Mouse (Mus musculus): ENCODE results near the gene Cd300lf. TPM values are rescaled to one million over a fixed set of nuclear protein-coding genes. Genes with fewer than 3 reads are reported as not detected.

Cd300lf gene
- polyA plus RNA-seq, 1 experiment from 2014 or later = 0.28 TPM

DNA sequence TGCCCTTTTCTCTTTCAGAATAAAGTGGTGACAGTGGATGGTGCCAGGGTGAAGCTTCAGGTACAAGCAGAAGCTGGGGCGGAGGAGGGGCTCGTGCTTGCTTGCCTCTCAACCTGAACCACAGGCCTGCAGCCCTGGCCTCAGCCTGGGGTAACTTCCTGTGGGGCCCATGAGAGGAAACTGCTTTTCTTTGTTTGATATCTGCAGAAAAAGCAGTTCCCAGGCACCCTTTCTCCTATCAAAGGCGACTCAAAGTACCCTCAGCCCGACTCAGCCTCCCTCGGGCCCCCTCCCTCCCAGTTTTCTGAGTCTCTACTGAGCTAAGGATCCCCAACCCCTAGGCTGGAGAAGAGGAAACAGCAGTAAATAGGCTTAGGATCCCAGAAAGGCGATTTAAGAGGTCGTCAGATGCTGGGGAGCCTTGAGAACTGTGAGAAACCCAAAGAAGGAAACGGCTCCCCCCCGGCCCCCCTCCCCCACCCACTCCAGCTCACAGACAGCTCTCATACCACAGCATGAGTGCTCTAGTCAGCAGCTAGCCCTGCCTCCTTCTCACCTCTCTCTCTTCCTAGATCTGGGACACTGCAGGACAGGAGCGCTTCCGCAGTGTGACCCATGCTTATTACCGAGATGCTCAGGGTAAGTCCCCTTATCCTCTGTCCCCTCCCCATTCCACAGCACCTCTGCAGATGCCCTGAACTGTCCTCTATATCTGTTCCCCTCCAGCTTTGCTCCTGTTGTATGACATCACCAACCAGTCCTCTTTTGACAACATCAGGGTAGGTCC is 24.3 kb upstream of the Cd300lf start:
- no peak overlapping the region for H3K4me3 ChIP-seq (replicated peaks)
- H3K9ac ChIP-seq (replicated peaks) = no peak overlapping the region
- 35% methylated on average over 12 of the region's 12 CpGs for WGBS
- H3K27ac ChIP-seq = no peak overlapping the region
- H3K36me3 ChIP-seq = no peaks in the 10 kb centered on the region
- no peak overlapping the region for H3K4me2 ChIP-seq (replicated peaks)
- peaks cover 31% of the 10 kb centered on the region for H3K4me1 ChIP-seq (replicated peaks)
- H3K27me3 ChIP-seq = peaks cover 74% of the 10 kb centered on the region
- no peaks in the 10 kb centered on the region for H3K9me3 ChIP-seq
- no peak for ATAC-seq

DNA sequence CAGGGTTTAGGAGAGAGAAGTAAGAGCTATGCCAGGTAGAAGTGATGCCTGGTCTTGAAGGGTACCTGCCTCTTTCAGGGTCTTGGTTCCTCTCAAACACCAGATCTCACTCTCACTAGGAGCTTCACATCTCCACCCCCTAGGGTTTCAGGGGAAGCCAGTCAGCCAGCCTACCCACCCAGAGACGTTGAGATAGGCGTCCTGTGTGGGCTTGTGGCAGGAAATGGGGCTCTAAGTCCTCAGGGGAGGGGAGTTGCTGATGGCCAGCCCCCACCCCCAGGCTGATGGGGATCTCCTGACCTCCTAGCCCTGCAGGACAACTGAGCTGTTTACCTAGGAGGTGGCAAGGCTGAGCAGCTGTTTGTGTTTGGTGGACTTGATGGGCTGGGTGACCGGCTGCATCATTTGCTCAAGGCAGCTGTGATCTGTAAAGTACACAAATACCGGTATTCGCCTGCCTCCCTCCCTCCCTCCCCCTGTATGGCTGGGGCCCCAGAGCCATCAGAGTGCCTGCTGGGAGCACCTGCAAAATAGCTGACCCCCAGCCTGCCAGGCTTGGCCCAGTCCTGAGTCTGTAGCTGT is 21.4 kb upstream of the Cd300lf start:
- WGBS = 23% methylated on average over 5 of the region's 5 CpGs
- H3K4me3 ChIP-seq (replicated peaks) = no peak overlapping the region
- H3K4me2 ChIP-seq (replicated peaks) = no peak overlapping the region
- H3K36me3 ChIP-seq = no peaks in the 10 kb centered on the region
- H3K4me1 ChIP-seq (replicated peaks) = peaks cover 35% of the 10 kb centered on the region
- no peak overlapping the region for H3K9ac ChIP-seq (replicated peaks)
- H3K27me3 ChIP-seq = peaks cover 53% of the 10 kb centered on the region
- no peak overlapping the region for H3K27ac ChIP-seq
- ATAC-seq = no peak
- H3K9me3 ChIP-seq = no peaks in the 10 kb centered on the region

DNA sequence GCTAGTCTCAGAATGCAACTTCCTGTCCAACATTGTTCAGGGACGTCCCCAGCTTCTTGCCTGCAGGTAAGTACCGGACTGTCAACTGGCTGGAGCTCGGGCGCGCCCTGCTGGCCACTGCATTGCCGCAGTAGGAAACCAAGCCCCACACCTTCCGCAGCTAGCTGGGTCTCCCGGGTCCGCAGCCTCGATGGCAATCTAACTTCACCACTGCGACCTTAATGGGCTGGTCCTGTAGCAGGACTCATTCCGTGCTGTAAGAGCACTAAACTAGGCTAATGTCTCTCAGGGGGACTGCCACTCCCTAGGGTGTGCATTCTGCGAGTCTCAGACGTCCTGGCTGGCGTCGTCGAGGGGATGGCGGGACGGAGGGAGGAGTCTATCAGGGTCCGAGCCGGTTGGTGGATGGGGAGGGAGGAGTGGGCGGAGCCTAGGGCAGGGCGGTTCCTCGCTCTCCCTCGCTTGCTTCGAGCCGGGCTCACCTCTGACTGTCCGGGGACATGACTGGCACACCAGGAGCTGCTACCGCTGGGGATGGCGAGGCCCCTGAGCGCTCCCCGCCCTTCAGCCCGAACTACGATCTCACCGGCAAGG is 20.0 kb upstream of the Cd300lf start:
- ATAC-seq = peak; percentile 63
- Histone ChIP-seq H3K4me3 (replicated peaks) (peak overlapping the region; percentile 23), H3K9me3 (no peaks in the 10 kb centered on the region), H3K36me3 (no peaks in the 10 kb centered on the region), H3K4me2 (replicated peaks) (peak overlapping the region; percentile 42), H3K9ac (replicated peaks) (no peak overlapping the region), H3K27me3 (peaks cover 51% of the 10 kb centered on the region), H3K4me1 (replicated peaks) (peaks cover 35% of the 10 kb centered on the region), H3K27ac (no peak overlapping the region)
- WGBS = under 1% methylated on average over 34 of the region's 35 CpGs

DNA sequence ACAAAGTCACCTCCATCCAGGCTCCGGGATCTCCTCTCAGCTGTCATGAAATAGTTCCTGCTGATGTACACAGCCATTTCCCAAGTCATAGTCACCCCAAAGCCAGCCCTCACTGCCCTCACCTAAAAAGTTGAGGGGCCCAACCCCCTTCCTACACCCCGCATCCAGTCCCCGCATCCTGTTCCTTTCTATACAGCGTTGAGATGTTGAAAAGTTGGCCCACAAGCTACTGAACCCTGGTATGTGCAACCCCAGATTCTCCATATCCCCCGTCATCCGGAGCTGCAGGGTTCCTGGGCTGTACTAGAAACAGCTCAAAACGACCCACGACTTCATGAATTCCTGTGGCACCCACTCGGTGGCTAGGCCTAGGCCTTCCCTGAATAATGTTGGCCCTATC is 19.3 kb upstream of the Cd300lf start:
- no peaks in the 10 kb centered on the region for H3K9me3 ChIP-seq
- 83% methylated on average over 9 of the region's 9 CpGs for WGBS
- ATAC-seq = no peak
- H3K4me2 ChIP-seq (replicated peaks) = no peak overlapping the region
- no peak overlapping the region for H3K9ac ChIP-seq (replicated peaks)
- no peak overlapping the region for H3K27ac ChIP-seq
- H3K27me3 ChIP-seq = peaks cover 51% of the 10 kb centered on the region
- H3K36me3 ChIP-seq = no peaks in the 10 kb centered on the region
- H3K4me3 ChIP-seq (replicated peaks) = no peak overlapping the region
- H3K4me1 ChIP-seq (replicated peaks) = peaks cover 31% of the 10 kb centered on the region

DNA sequence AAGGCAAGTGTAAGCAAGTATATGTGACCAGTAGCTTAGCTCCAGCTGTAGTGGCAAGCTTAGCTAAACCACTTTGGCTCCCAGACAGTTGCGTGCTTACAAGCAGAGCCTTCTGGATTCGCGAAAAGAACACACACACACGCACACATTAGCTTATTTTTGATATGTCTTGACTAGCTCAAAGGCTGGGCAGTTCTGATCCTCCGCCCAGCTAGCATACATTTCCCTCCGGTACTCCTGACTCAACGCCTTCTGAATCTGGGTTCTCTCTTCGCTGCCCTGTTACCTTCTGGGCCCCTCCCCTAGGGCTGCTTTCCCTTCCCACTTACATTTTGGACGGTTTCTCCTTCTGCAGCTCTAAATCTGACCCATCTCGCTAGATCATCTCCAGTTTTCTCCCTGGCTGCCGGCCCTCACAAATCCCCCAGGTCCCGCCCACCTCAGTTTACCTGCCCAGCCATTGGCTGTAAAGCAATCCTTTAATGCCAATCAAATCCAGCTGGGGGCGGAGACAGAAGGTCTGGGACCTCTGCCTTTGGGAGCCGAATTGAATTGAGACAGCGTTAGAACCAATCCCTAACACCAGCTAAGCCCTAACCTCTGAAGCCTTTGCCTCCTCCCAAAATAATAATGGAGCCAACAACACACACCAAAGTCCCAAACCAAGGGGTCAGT is 18.1 kb upstream of the Cd300lf start:
- Histone ChIP-seq H3K27me3 (peaks cover 44% of the 10 kb centered on the region), H3K4me2 (replicated peaks) (peak overlapping the region; percentile 57), H3K4me3 (replicated peaks) (peak overlapping the region; percentile 39), H3K9me3 (no peaks in the 10 kb centered on the region), H3K27ac (peak overlapping the region; percentile 46; the same call in 1 of the 2 replicates), H3K4me1 (replicated peaks) (peaks cover 29% of the 10 kb centered on the region), H3K36me3 (no peaks in the 10 kb centered on the region), H3K9ac (replicated peaks) (peak overlapping the region; percentile 60)
- WGBS = 4% methylated on average over 15 of the region's 15 CpGs
- peak; percentile 80 for ATAC-seq

DNA sequence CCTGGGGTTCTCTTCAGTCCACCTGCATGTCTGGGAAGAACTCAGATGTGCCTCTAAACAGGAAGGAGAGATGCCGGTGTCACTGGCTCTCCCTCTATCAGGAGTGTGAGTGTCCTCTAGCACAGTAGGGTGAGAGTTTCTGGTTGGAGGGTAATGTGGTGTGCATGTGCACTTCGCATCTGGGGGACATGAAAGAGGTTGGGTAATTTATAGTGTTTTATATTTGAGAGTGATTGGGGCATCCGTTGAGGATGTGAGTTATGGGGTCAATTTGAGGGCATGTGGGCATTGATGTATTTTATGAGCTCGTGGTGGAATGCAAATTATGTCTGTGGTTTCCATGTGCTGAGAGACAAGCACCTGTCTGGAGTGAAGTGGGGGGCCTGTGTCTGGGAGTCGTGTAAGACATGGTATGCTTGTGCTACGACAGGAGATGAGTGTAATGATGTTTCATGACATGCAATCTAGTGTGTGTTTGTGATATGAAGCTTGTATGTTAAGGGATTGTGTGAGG is 17.0 kb upstream of the Cd300lf start:
- WGBS = 83% methylated on average over 6 of the region's 6 CpGs

DNA sequence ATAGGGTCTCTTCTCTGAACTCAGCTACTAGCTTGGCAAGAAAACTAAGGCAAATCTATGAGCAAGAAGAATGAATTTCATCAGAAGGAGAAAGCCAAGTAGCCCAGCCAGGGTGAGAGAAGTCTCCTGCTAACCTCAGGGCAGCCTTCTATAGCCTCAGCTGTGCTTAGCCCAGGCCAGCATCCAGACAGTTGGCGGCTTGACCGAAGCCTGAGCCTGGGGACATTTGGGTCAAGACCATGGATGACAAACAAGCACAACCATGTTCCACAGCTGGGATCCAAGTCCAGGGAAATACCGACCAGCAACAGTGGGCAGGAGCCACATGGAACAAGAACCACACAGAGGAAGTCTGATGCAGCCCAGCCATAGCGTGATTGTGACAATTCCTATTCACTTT is 14.0 kb upstream of the Cd300lf start:
- Histone ChIP-seq H3K9me3 (no peaks in the 10 kb centered on the region), H3K4me2 (replicated peaks) (no peak overlapping the region), H3K4me3 (replicated peaks) (no peak overlapping the region), H3K4me1 (replicated peaks) (peaks cover 15% of the 10 kb centered on the region), H3K36me3 (no peaks in the 10 kb centered on the region), H3K9ac (replicated peaks) (no peak overlapping the region), H3K27me3 (peaks cover 3% of the 10 kb centered on the region), H3K27ac (no peak overlapping the region)
- WGBS = 82% methylated on average over 4 of the region's 4 CpGs
- ATAC-seq = no peak

More for the DNA sequence above, 17.0 kb upstream of the Cd300lf start:
- peaks cover 33% of the 10 kb centered on the region for H3K27me3 ChIP-seq
- no peaks in the 10 kb centered on the region for H3K9me3 ChIP-seq
- H3K4me3 ChIP-seq (replicated peaks) = no peak overlapping the region
- ATAC-seq = no peak
- H3K36me3 ChIP-seq = no peaks in the 10 kb centered on the region
- peaks cover 29% of the 10 kb centered on the region for H3K4me1 ChIP-seq (replicated peaks)
- H3K27ac ChIP-seq = no peak overlapping the region
- H3K9ac ChIP-seq (replicated peaks) = no peak overlapping the region
- no peak overlapping the region for H3K4me2 ChIP-seq (replicated peaks)

DNA sequence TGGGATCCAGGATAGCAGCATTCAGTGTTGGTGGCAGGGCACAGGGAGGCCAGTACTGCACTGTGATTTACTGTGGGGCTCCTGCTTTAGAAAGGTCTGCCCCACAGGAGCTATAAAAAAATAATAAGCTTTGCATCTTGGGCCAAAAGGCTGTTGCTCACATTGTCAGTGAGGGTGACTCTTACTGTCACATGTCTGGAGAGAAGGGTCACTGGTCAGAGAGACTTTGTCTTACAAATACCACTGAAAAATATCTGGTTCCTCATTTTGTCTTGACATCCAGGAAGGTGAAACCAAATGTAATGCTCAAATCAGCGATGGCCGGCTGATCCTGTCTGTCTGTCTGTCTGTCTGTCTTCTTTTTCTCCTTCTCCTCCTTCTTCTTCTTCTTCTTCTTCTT is 8.2 kb upstream of the Cd300lf start:
- Histone ChIP-seq H3K4me2 (replicated peaks) (no peak overlapping the region), H3K4me3 (replicated peaks) (no peak overlapping the region), H3K27me3 (no peaks in the 10 kb centered on the region), H3K4me1 (replicated peaks) (no peaks in the 10 kb centered on the region), H3K36me3 (no peaks in the 10 kb centered on the region), H3K9ac (replicated peaks) (no peak overlapping the region), H3K9me3 (no peaks in the 10 kb centered on the region), H3K27ac (no peak overlapping the region)
- 81% methylated on average over 2 of the region's 2 CpGs for WGBS
- no peak for ATAC-seq

DNA sequence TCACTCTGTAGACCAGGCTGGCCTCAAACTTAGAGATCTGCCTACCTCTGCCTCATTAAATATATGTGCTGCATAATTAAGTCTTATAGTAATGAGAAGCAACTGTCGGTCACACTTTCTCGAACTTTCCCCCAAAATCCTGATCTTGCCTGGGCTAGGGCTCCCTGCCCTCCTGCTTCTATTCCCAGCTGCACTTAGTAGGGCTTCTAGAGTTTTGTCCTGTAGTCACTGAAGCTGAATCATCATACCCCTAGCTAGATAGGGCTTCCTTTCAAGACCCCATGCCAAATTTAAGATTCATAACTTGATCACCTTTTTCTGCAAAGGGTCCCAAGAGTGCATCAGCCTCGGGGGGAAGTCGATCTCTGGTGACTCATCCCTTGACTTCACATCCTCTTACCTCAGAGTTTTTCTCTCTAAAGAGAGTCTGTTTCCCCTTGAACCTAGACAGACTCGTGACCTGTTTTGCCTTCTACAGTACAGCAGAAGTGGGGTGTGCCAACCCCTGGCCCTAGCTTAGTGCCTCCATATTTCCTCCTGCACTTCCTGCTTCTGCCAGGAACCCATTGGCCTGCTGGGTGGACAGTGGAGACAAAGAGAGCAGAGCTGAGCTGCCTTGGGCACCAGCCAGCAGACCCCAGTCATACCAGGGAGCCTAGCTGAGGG is 4.9 kb upstream of the Cd300lf start:
- H3K4me2 ChIP-seq (replicated peaks) = no peak overlapping the region
- H3K4me3 ChIP-seq (replicated peaks) = no peak overlapping the region
- no peaks in the 10 kb centered on the region for H3K36me3 ChIP-seq
- no peaks in the 10 kb centered on the region for H3K9me3 ChIP-seq
- H3K4me1 ChIP-seq (replicated peaks) = no peaks in the 10 kb centered on the region
- ATAC-seq = no peak
- no peak overlapping the region for H3K27ac ChIP-seq
- 85% methylated on average over 5 of the region's 5 CpGs for WGBS
- H3K9ac ChIP-seq (replicated peaks) = no peak overlapping the region
- no peaks in the 10 kb centered on the region for H3K27me3 ChIP-seq

DNA sequence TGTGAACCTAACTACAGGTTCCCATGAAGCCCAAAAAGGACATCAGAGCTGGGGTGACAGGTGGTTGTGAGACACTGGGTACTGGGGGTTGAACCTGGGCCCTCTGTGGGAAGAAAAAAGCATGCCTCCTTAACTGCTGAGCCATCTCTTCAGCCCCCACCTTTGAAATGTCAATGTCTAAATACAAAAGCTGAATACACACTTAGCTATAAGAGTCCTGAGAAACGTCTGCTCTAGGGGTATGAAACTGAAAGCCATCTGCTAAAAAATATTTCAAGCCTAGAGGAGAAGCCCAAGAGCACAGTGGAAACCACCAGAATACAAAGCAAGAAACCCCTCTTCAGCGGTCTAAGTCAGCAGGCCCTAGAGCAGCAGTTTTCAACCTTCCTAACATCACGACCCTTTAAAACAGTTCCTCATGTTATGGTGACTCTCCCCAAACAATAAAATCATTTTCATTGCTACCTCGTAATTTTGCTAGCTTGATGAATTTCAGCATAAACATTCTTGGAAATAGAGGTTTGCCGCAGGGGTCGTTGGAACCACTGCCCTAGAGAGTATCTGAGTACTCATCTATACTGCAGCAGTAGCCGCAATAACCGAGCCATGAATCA is 1.9 kb downstream of the Cd300lf start:
- Histone ChIP-seq H3K36me3 (no peaks in the 10 kb centered on the region), H3K27ac (no peak overlapping the region), H3K4me3 (replicated peaks) (no peak overlapping the region), H3K4me1 (replicated peaks) (no peaks in the 10 kb centered on the region), H3K9me3 (no peaks in the 10 kb centered on the region), H3K4me2 (replicated peaks) (no peak overlapping the region), H3K27me3 (no peaks in the 10 kb centered on the region), H3K9ac (replicated peaks) (no peak overlapping the region)
- ATAC-seq = no peak
- 87% methylated on average over 8 of the region's 8 CpGs for WGBS

DNA sequence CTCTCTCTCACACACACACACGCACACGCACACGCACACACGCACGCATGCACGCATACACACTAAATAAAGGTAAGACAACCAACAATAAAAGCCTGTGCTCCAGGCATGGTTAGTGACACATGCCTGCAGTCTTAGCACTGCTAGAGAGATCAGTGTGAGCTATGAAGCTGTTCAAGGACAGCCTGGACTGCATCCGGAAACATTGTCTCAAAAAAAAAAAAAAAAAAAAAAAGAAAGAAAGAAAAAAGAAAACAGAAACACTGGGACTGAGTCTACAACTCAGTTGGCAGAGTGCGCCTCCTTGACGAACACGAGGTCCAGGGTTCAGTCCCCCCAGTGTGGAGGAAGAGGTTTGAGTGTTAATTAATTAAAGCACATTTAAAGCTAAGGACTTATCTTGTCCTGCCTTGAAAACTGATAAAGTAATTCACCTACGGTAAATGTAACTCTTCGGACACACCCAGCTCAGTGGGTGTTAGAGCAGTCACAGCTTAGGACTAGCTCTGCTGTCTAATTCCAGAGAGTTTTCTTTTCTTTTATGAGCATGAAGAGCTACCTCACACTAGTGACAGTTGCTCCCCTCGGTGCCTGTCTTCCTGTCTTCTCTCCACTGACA is 4.2 kb downstream of the Cd300lf start:
- 91% methylated on average over 13 of the region's 13 CpGs for WGBS
- H3K9ac ChIP-seq (replicated peaks) = no peak overlapping the region
- H3K9me3 ChIP-seq = no peaks in the 10 kb centered on the region
- no peak for ATAC-seq
- H3K27me3 ChIP-seq = no peaks in the 10 kb centered on the region
- H3K27ac ChIP-seq = no peak overlapping the region
- H3K4me2 ChIP-seq (replicated peaks) = no peak overlapping the region
- no peak overlapping the region for H3K4me3 ChIP-seq (replicated peaks)
- no peaks in the 10 kb centered on the region for H3K36me3 ChIP-seq
- no peaks in the 10 kb centered on the region for H3K4me1 ChIP-seq (replicated peaks)
